Mouse (Mus musculus) adrenal gland, postnatal 36 days (tissue): ENCODE measurements around the gene Slc4a5. TPM values are rescaled to one million over a fixed set of nuclear protein-coding genes. Genes with fewer than 3 reads are reported as not detected.

Experiments
- DNase-seq, 2 experiments: peaks; one replicate each; pipeline ENCODE4 v3.0.0; 2021; ENCODE audit warnings: mixed read lengths in 1 of 2
- long read RNA-seq, 2 experiments: library from polyadenylated mRNA; stranded (forward); transcript quantifications; one replicate each; pipeline ENCODE4 v2.0.0; 2021; ENCODE audit warnings: borderline sequencing depth in 2 of 2
- total RNA-seq, 2 experiments: library from RNA; stranded (reverse); gene quantifications; 2 replicates each; pipeline ENCODE4 v1.2.3; 2021

The Slc4a5 gene
- total RNA-seq = under 1 TPM; 0.07 to 0.17 TPM
- long read RNA-seq, experiment 1 = 0 reads
- long read RNA-seq, experiment 2 = 0 reads

DNA sequence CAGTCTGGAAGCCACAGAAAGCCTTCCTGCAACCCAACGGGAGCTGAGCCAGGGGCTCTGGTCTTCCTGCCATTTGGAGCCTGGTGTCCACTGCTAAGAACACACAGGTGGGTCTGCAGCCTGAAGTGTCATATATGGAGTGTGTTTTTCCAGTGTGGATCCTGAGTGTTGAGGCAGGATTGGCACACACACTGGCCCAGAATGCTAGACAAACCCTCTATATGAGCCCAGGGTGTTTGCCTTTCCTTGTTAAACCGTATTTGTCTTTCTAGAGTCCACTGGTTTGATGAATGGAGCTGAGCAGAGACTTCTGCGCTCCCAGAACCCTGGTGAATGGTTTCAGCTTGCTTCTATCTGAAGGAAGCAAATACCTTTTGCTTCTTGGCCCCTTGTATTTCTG lies at the start of gene Slc4a5:
Gene Slc4a5 (plus strand): TSS at position 15 of the 400 bp plus-strand sequence.
- no peak for DNase-seq

- peak; percentile 56 to 72 for DNase-seq
Measured at GRCm38 (mm10) chr6:83169872-83170271, 49.8 kb upstream of the Slc4a5 start.

DNA sequence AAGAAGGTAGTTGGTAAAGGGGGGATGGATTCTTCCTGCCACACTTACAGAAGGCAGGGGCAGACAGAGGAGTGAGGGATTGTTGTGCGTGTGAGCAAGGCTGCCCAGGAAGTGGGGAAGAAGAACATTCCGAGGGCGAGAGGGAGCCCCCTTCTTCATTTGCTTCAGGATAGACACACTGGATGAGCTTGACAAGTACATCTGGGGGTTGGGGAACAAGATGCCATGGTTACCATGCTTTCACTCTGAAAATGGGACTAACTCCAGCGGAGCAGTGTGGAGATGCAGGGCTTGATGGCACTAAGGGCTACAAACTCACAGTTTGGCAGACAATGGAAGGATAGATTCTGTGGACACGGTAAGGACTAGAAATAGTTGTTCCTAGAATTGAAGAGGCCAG lies 48.6 kb upstream of the Slc4a5 start:
- DNase-seq = no peak

GRCm38 (mm10) chr6:83172240-83172920 lies 47.2 kb upstream of the Slc4a5 start:
- no peak for DNase-seq

DNA sequence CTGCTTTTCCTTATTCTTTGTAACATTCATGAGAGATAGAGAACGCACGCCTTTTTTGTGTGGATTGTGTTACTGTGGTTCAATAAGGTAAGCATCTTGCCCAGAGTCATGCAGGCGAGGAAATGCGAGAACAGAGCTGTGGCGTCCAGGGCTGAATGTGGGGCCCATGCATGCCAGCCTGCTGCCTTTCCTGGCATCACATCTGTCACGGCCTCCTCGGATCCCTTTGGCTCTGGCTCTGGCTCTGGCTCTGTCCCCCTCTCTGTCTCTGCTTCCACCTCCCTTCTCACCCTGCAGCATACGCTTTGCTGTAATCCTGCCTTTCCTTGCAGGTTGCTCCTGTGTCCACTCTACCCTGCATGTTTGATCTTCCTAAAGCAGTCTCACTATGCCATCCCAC lies 43.6 kb upstream of the Slc4a5 start:
- no peak for DNase-seq

DNA sequence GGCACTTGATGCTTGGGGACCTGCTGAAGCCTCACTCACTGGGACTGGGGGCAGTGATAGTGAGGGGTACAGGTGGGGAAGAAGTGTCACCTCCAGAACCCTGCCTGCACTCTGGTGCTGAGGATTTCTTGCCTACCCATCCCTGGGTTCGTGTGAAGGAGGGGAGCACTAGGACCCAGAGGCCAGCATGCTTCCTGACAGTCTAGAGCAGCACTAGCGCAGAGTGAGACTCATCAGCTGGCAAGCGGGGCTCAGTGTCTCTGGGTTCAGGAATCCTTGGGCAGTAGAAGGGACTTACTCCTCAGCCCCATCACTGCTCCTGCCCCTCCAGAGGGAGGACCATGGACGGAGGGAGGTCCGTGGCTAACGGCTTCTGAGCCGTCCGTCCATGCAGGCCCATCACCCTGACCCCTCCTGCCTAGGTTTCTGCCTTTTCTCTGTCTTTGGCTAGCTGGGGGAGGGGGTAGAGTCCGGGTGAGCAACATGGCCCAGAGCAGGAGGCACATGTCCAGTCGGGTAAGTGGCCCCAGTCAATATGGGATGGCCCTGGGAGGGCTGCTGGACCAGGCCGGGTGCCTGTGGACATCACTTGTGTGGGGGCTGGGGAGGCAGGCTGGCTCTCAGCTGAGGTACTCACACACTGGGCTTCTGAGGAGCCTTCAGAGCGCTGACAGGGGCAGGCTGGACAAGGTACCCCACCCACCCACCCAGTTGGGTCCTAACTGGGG lies 40.1 kb upstream of the Slc4a5 start:
- DNase-seq = peak; percentile 72 to 77

DNA sequence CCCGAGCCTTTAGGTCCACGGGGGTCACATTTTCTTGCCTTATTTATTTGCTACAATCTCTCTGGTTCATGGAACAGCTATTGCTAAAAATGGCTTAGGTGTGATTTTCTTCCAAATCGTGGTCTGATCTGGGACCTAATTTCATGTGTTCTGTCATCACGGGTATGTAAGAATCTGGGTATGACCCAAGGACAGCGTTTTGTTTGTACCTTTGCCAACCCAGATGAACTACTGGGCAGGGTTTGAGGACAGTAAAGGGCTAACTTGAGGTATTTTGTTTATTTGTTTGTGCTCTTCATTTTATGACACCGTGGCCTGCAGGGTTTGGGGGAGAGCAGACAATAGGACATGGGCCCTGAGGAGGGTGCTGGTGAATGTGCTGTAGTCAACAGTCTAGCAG lies 39.0 kb upstream of the Slc4a5 start:
- peak in 1 of 2 experiments; percentile 33 for DNase-seq

DNA sequence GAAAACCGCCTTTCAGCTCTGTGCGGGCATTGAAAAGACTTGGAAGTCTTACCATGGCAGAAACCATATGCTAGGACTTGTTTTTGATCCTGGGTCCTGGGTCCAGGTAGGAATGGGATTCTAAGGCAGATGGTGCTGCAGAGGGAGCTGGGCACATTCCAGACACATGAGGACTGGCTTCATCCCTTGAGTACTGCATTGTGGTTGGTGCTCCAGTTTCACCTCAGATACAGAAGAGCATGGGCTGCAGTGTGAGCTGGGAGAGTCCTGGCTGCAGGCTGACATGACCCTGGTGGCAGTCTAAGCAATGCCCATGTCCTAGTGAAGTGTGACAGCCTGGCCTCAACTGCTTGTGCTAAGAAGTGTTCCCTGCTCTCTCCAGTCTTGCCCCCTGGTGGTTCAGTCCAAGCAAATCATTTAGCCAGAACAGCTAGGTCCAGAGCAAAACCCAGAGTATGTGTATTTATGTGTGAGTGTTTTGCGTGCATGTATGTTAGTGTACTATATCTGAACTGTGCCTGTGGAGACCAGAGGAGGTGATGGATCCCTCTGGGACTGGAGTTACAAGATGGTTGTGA lies 34.7 kb upstream of the Slc4a5 start:
- DNase-seq = no peak

GRCm38 (mm10) chr6:83185895-83186861 lies 33.5 kb upstream of the Slc4a5 start:
- DNase-seq = peak; percentile 62 to 71

DNA sequence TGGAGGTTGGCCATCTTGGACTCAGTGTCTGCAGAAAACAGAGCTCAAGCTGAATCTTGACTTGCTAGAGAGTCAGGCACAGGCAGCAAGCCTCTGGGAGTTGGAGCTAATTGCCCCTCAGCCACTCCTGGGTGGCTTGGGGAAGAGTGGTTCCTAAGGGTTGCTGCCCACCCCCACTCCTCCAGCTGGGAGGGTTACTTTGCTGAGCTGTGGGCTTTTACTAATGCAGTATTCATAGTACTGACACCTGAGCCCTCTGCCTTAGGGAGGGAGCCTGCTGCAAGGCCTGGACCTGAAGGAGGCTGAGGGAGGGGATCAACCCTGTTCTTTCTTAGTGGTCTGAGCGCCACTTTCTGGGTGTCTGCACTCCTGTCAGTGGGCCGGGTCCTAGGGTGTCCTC lies 32.7 kb upstream of the Slc4a5 start:
- DNase-seq = no peak

DNA sequence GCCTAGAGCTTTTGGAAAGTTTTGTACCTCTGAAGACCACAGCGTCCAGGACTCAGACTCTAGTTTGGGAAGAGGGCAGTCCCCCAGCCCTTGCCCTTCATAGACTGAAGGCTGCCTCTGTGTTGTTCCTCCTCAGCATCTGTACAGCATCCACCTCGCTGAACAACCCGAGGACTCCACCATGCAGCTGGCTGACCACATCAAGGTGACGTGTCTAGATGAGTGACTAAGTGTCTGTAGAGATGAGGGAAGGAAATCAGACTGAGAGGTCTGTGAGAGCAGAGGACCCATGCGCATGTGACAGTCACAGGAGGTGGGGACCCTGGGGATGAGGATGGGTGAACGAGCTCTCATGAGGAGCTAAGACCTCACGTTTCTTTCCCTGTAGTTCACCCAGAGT lies 26.1 kb upstream of the Slc4a5 start:
- no peak for DNase-seq

GRCm38 (mm10) chr6:83197345-83198004 lies 22.2 kb upstream of the Slc4a5 start:
- peak; percentile 82 to 85 for DNase-seq

GRCm38 (mm10) chr6:83203320-83203719 lies 16.3 kb upstream of the Slc4a5 start:
- DNase-seq = no peak

DNA sequence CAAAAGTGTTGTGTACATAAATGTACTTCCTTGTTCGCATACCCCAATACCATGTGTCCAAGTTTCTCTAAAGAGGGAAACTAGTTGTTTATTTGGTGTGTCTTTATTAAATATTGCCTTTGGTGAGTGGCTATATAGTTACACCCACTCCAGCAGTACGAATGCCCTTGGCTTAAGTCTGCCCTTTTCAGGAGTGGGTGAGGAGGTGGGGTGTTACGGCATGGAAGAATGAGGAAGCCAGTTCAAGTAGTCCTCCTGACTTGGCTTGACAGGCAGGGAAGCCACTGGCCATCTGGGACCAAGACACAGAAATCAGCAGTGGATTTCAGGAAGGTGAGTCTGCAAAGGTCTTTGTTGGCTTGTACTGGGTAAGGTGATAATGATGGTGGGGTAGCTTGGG lies 13.8 kb upstream of the Slc4a5 start:
- no peak for DNase-seq

DNA sequence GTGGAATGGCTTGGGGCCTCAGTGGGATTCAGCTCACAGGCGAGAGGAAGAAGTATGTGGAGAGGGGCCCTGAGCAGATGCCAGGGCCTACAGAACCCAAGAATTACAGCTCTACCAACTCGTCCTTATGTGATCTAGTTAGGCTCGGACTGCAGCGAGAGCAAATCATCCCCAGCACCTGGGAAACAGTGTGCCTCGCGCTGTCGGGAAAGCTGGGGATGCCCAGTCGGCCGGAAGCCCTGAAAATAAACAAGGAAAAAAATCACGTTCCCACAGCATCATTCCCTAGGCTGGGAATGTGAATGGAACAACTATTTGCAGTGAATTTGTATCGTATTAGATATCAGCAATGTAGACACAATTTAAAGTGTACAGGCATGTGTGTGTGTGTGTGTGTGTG lies 13.3 kb upstream of the Slc4a5 start:
- DNase-seq = no peak

DNA sequence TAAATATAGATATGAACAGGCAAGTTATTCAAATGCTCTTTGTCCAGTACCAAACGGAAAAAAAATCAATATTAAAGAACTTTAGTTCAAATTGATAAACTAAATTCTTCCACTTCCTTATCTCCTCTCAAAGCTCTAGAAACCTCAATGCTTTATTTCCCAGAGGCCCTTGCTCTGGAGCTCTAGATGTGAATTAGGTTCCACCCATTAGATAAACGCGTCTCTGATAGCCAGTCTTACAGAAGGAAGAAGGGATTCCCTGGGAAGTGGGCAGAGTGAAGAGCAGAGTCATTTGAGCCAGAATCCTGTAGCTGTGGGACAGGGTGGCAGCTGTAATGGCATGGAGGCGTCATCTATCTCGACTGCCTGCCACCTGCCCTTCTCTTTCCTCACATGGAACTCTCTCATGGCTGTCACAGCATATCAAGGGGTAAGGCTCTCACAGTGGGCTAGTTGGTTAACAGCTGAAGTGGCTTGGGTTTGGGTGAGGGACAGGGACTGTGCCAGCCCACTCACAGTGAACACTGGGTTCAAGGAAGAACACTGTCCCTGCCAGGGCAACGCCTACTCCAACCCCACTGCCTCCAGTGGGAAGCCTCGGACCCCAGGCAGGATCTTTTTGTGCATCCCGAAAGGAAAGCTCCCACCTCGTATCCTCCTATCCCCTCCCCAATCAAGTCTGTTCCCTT lies 12.1 kb upstream of the Slc4a5 start:
- DNase-seq = no peak

DNA sequence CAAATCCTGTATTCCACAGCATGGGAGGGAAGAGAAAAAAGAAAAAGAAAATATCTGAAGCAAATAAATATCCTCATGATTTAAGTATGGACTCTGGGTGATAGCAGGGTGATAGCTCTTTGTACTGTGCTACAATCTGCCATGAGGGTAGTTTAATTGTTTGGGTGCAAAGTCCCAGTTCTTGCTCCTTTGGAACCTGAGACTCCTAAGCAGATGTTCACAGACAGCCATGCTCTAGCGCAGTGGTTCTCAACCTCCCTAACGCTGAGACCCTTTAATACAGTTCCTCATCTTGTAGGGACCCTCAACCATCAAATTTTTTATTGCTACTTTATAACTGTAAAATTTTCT lies 11.6 kb upstream of the Slc4a5 start:
- DNase-seq = no peak

DNA sequence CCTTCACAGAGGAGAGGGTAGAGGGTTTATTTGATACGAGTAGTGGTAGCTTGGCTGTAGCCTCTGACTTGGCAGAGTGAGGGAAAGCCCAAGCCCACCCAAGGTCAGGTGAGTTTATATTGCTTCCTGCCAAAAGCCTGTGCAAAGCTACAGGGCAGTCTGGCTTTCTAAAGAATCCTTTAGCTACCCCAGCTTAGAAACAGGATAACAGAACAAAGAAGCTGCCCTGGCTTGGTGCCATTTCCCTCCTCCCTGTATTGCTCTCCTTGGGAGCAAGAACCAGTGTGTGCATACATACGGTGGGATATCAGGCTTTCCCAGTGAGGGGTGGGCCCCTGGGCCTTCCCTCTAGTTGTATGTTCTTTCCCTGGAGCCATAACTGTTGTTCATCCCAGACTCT lies 9.1 kb upstream of the Slc4a5 start:
- DNase-seq = no peak

DNA sequence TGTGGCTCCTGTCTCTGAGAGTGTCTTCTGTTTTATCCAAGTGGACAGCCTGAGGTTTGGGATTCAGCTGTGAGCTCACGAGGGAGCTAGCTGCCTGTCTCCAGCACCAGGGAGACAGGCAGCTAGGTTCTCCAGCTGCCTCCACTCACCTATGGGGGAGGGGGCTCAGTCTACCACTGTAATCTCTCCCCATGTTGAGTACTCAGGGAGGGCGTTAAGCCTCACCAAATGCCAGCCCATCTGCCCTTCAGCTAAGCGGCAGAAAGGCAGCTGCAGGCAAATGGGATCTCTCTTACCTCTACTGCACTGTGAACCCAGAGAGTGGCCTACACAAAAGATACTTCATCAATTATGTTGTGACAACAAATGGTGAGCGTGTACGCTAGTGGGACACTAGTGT lies 8.1 kb upstream of the Slc4a5 start:
- DNase-seq = no peak

GRCm38 (mm10) chr6:83215002-83215666 lies 4.5 kb upstream of the Slc4a5 start:
- DNase-seq = peak; percentile 74 to 86

DNA sequence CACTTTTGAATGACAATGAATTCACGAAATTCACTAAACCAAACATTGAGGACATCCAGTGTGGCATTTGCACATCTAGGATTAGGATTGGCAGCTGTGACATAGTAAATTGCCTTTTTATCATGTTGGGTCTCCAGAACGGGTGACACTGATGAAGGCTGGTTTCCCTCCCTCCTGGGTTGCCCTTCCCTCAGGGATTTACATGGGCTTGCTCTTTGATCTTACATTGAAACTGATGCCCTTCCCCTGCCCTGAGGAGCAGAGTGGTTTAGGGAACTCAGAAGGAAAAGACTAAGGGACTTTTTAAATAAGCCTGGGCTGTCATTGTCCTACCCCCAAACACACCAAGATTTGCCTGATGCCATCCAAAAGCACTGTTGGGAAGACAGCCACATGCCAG lies 11.9 kb downstream of the Slc4a5 start:
- DNase-seq = no peak
